Mouse (Mus musculus) testis, adult 2 months (tissue): ENCODE results near the gene Gng12.

ENCODE experiments used
- CTCF ChIP-seq: fragments of 200-500 bp; IDR thresholded peaks from 2 replicates; pipeline ENCODE4 v1.5.1; 2012; ENCODE audit warnings: low read depth, mild to moderate bottlenecking, inconsistent platforms, low read length, moderate library complexity; ENCODE audit not compliant: control insufficient read depth, insufficient read depth, insufficient replicate concordance
- POLR2A ChIP-seq: fragments of 200-500 bp; IDR thresholded peaks from 2 replicates; pipeline ENCODE4 v1.6.1; 2012; ENCODE audit warnings: low read depth, mild to moderate bottlenecking, inconsistent platforms, low read length, moderate library complexity; ENCODE audit not compliant: control insufficient read depth

DNA sequence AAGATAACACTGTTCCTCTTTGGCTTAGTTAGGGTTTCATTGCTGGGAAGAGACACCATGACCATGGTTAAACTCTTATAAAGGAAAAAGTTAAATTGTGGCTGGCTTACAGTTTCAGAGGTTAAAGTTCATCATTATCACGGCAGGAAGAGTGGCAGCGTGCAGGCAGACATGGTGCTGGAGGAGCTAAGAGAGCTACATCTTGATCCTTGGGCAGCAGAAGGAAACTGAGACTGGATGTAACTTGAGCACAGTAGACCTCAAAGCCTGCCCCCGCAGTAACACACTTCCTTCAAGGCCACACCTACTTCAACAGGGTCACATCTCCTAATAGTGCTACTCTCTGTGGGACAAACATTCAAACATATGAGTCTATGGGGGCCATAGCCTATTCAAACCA lies 93.3 kb downstream of the Gng12 start:
- TF ChIP-seq CTCF (no peak), POLR2A (no peak)
